In genomic region chr12:13589021-13589420, GRCm38 (mm10) we compare ENCODE assay signal across 27 mouse cellular contexts.
"Had no signal": no experiment of that assay in that cellular context is flagged by ENCODE, and none has a peak within 500 bp of the region (broad histone marks: within the 10 kb centered on the region; RNA-seq: fewer than 3 reads in every experiment).

No protein-coding gene starts in this region.

- ATAC-seq: forebrain, embryonic 13.5 days; forebrain, embryonic 14.5 days; forebrain, embryonic 15.5 days; forebrain, embryonic 16.5 days; forebrain, postnatal 0 days had no signal

- H3K9me3 ChIP-seq: embryonic facial prominence, embryonic 10.5 days; embryonic facial prominence, embryonic 12.5 days; embryonic facial prominence, embryonic 13.5 days; embryonic facial prominence, embryonic 15.5 days; forebrain, embryonic 10.5 days; forebrain, embryonic 12.5 days; forebrain, embryonic 13.5 days; forebrain, embryonic 15.5 days had no signal

- DNase-seq: cerebellum, adult 2 months; cerebellum, adult 8-10 months; cerebellum, adult 9-10 months; cerebellum, adult 9-11 months; cerebellum, postnatal 10 days; cerebellum, postnatal 14 days; cerebellum, postnatal 25 days; cerebellum, postnatal 36 days; embryo, embryonic 11 days; forebrain, postnatal 0 days; gastrocnemius, adult 2 months; gastrocnemius, postnatal 10 days; gastrocnemius, postnatal 14 days; gastrocnemius, postnatal 25 days; gastrocnemius, postnatal 36 days; heart, adult 2 months had no signal

- H3K36me3 ChIP-seq: embryonic facial prominence, embryonic 12.5 days; forebrain, embryonic 10.5 days; forebrain, embryonic 12.5 days; forebrain, embryonic 15.5 days had no signal

- H3K9ac ChIP-seq: embryonic facial prominence, embryonic 12.5 days; embryonic facial prominence, embryonic 13.5 days; embryonic facial prominence, embryonic 15.5 days; forebrain, embryonic 12.5 days; forebrain, embryonic 13.5 days; forebrain, embryonic 15.5 days; forebrain, postnatal 0 days had no signal

- H3K4me2 ChIP-seq: embryonic facial prominence, embryonic 12.5 days; embryonic facial prominence, embryonic 13.5 days; embryonic facial prominence, embryonic 15.5 days; forebrain, embryonic 12.5 days; forebrain, embryonic 13.5 days; forebrain, embryonic 15.5 days had no signal

- H3K4me3 ChIP-seq: embryonic facial prominence, embryonic 10.5 days; embryonic facial prominence, embryonic 12.5 days; embryonic facial prominence, embryonic 13.5 days; embryonic facial prominence, embryonic 15.5 days; erythroblast, embryonic 14.5 days; forebrain, embryonic 10.5 days; forebrain, embryonic 12.5 days; forebrain, embryonic 13.5 days; forebrain, embryonic 15.5 days; gastrocnemius, adult 2 months; heart, adult 2 months had no signal

- H3K27me3 ChIP-seq: embryonic facial prominence, embryonic 12.5 days; embryonic facial prominence, embryonic 13.5 days; embryonic facial prominence, embryonic 15.5 days; forebrain, embryonic 12.5 days; forebrain, embryonic 13.5 days; forebrain, embryonic 15.5 days had no signal

- H3K4me1 ChIP-seq: embryonic facial prominence, embryonic 10.5 days; embryonic facial prominence, embryonic 12.5 days; embryonic facial prominence, embryonic 13.5 days; embryonic facial prominence, embryonic 15.5 days; forebrain, embryonic 10.5 days; forebrain, embryonic 12.5 days; forebrain, embryonic 13.5 days; forebrain, embryonic 15.5 days had no signal

- H3K27ac ChIP-seq: embryonic facial prominence, embryonic 10.5 days; embryonic facial prominence, embryonic 12.5 days; embryonic facial prominence, embryonic 13.5 days; embryonic facial prominence, embryonic 15.5 days; forebrain, embryonic 10.5 days; forebrain, embryonic 12.5 days; forebrain, embryonic 13.5 days; forebrain, embryonic 15.5 days; gastrocnemius, adult 2 months; heart, adult 2 months had no signal
